Mouse (Mus musculus): ENCODE results near the gene Gm15217.

Gene Gm15217

GRCm38 (mm10) chr14:46398091-46398695, 19.0 kb downstream of the Gm15217 start:
- DNase-seq = no peak

DNA sequence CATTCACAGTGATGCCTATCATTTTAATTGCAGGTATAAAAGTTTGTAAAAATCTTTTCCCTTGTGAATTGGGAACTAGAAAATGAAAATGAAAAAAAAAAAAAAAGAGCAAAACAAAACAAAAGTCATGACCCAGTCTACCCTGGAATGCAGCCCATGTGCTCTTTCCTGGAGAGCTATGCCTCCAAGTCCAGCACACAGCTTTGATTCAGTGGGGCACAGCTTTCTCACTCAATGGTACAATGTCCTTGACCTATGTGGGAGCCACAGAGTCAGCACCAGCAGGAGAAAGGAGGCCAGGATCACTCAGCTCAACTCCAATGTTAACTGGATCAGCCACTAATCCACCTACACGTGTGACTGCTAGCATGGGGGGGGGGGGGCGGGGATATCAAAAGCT, 20.7 kb downstream of the Gm15217 start:
- DNase-seq = no peak

- DNase-seq = no peak
Measured at GRCm38 (mm10) chr14:46408319-46408718, 29.1 kb downstream of the Gm15217 start.

GRCm38 (mm10) chr14:46409016-46409415, 29.8 kb downstream of the Gm15217 start:
- no peak for DNase-seq

DNA sequence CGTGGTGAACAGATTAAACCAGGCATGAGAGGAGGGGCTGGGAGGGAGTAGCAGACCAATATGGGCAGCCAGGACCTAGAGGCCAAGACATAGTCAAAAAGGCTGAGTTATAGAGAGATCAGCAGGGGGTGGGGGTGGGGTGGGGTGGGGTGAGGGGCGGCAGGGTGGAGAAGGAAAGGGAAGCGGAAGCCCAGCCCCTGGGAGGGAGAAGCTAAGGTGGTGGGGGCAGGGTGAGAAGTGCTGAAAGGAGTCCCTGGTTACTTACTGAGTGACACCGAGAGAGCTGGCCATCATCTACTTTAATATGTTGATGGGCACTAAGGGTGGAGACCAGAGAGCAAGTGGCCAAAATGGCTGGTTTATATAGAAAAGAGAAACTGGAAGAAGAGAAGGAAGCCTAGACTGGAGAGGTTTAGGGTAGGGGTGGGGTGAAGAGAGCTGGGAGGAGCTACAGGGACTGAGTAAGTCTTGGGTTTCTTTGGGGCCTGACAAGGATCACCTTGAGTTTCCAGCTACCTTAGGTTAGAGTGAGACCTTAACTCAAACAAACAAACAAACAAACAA, 31.4 kb downstream of the Gm15217 start:
- DNase-seq = no peak

- DNase-seq = no peak
Measured at GRCm38 (mm10) chr14:46412497-46413000, 33.3 kb downstream of the Gm15217 start.

DNA sequence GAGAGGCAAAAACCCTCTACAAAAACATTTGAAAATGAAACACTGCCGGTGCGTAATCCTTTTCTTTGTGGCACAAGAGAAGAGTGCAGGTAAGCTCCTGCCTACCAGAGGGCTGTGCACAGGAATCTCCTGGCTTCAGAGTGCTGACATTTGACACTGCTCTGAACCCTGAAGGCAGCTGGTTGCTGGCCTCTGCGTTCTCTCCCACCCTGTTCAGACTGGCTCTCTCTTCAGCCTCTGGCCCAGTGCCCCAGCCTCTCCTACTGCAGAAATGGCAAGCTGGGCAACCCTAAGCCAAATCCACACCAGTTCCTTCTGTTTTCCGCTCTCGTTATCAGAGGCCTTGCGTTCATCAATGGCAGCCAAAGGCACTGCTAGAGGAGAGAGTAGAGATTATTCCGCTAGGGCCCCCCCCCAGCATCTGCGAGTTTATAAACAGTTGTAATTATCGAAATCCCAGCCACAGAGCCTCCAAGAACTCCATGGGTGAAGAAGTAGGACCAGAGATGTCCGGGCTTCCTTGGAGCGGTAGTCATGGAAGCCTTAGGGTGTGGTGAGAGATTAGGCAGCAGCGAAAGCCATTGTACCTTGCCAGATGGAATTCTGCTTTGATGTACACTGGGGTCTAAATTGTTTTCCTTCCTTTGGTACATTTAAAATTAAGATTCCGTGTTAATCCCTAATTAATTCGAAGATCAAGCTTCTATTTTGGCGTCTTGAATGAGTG, 39.3 kb downstream of the Gm15217 start:
- peak; percentile 8 for DNase-seq

GRCm38 (mm10) chr14:46419269-46419668, 40.1 kb downstream of the Gm15217 start:
- DNase-seq = peak; percentile 7

DNA sequence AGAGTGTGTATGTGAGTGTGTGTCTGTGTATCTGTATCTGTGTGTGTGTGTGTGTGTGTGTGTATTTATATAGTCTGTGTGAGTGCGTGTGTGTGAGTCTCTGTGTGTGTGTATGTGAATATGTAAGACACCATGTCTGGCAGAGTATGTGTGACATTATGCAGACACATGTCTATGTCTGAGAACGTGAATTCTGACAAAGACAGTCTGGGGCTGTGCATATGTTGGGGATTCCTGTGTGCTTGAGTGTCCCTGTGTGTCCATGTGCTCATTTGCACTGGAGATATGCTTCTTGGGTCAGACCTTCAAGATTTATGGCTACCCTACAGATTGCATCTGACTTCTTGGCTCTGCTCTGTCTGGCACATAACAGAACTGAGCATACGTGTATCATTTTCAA, 42.6 kb downstream of the Gm15217 start:
- DNase-seq = no peak

DNA sequence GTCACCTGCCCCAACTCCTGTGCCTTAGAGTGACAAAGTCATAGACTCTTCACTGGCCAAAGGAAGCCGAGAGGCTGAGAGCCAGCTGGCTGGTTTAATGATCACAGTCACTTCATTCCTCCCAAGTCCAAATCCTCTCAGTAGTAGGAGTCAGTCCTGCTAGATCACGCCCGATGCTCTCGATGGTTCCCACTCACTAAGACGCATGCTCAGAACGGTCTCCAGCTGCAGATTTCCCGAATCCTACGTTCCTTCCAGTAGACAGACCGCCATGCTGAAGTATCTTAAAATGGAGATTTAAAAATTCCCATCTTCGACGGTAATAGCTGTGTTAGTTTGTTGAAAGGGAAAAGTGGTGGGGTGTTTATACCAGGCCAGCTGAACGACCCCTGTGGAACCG, 48.0 kb downstream of the Gm15217 start:
- no peak for DNase-seq

GRCm38 (mm10) chr14:46430231-46430630, 51.0 kb downstream of the Gm15217 start:
- no peak for DNase-seq

Data from retina, postnatal 1 day (tissue).